Mouse (Mus musculus) colon, adult 2 months (tissue): ENCODE measurements around the gene Arhgap4. TPM values are rescaled to one million over a fixed set of nuclear protein-coding genes. Genes with fewer than 3 reads are reported as not detected.

Experiments used
- polyA plus RNA-seq: library from polyadenylated mRNA; depleted of rRNA; stranded (reverse); fragments of >200 nt; gene quantifications from 2 replicates; pipeline ENCODE4 v1.2.3, GENCODE M21; 2012; rRNA removed

The Arhgap4 gene
- 15.2 and 16.6 TPM in 2 replicates for polyA plus RNA-seq

DNA sequence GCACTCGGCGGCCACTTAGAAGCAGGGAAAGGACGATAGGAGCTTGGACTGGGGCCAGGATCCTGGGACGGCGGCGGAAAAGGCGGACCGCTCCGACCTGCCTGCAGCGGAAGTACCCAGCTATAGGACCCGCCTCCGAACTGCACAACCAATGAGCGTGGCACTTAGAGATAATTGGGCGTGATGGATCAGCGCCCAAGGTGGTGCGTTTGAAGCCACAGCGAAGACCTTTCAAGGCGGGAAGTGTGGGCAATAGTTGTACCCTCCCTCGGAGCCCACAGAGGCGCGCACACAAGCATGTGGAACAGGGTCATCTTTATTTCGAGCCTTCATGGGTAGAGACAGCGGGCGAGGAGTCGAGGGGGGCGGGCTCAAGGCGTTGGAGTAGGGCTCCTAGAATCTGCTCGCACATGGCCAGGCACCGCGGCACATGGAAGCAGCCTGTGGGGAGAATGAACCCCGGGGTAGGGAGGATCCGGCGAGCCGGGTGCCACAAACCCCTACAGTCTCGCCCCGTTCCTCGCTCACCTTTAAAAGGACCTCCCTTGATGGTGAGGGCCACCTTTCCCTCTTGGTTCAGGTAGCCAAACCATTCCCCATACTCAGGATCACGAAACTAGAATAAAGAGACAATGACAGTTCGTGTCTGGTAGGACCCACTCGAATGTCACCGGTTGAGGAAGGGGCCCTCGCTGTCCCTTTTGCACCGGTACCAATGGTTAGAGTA lies at the start of gene Arhgap4, which contains the start of gene Naa10:
Arhgap4 (minus strand) TSS at position 48 of the 727 bp plus-strand sequence.
Naa10 (minus strand) TSS at position 122 of the 727 bp plus-strand sequence.

DNA sequence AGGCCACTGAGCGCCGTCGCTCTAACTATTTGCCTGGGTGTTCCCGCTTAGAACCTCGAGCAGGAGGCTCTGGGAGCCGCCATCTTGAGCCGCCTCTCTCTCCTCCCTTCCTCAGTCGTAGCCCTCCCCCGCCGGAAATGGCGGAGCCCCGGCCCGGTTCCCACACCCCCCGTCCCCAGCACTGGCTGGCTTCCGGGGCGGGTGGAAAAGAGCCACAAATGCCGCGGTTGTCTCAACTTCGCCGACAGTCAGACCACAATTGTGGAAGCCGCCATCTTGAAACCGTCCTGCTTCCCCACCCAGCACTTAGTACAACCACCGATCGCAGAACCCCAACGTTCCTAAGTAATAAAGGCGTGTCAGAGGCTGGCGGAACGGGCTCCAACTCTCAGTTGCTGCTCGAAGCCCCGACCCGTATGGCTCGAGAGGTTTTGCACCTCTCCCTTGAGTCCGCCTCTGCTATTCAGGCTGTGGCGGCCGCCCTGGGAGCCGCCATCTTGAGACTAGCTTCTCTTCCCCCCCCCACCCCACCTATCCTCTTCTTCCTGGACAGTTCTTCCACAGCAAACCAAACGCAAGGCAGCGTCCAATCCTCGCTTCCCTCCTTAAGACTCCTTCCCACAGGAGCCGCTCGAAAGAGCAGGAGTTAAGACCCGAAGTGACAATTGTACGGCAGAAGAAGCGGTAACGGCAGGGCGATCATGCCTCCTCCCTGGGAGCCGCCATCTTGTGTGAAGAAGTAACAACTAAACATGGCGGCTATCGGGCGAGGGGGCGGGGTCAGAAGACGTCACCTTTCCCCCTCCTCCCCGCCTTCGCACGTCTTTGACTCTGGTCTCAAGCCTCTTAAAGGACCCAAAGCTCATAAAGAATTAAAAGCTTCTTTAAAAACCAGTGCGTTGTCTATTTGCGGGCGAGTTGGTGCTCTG lies 44.8 kb upstream of the Arhgap4 start, which contains the start of gene Hcfc1:
Hcfc1 (minus strand) TSS at position 110 of the 929 bp plus-strand sequence.

DNA sequence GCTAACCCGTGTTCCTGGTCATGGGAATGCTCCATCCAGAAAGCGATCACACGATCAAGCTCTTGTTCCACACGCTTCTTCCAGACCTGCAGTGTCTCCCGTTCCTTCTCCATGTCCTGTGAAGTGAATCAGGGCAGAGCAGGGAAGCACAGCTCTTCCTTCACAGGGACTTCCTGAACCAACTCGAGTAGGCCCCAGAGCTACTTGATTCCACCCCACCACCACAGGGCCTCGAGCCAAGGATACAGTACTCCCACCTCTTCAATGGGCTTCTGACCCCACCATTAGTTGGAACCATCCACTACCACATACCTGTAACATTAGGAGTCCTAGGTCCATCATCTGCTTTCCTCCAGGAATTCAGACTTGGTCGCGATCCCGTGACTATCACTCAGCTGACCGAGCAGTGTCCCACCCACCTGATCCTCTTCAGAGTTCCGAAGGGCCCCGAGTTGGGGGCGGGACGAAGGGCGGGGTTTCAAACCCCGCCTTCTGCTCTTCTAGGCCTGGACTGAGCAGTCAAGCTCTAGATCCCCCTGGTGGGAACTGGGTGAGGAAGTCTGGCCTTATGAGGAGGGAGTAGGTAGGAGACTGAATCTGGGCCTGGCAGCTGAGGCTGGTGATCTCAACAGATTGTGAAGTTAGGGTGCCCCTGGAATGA lies 8.9 kb upstream of the Arhgap4 start, which contains the start of gene Renbp:
Renbp (minus strand) TSS at position 449 of the 661 bp plus-strand sequence.

DNA sequence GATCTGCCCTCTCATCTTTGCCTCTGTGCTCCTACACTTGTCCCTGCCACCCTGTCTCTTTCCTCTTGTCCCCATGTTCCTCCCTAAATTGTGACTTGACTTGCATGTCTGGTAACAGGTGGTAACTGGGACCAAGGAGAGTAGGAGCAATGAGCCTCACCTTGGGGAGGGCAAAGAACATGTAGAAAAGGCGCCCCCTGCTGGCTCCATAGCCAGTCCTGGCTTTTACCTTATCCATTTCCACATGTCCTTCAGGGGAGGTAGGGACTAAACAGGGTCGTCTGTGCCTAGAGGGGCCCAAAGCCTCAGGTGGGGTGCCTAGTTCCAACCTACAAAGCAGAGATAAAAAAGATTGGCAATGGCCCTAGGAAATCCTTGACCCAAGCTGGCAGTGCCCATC lies 26.0 kb downstream of the Arhgap4 start, which contains the start of gene L1cam:
L1cam (minus strand) TSS at position 387 of the 400 bp plus-strand sequence.

DNA sequence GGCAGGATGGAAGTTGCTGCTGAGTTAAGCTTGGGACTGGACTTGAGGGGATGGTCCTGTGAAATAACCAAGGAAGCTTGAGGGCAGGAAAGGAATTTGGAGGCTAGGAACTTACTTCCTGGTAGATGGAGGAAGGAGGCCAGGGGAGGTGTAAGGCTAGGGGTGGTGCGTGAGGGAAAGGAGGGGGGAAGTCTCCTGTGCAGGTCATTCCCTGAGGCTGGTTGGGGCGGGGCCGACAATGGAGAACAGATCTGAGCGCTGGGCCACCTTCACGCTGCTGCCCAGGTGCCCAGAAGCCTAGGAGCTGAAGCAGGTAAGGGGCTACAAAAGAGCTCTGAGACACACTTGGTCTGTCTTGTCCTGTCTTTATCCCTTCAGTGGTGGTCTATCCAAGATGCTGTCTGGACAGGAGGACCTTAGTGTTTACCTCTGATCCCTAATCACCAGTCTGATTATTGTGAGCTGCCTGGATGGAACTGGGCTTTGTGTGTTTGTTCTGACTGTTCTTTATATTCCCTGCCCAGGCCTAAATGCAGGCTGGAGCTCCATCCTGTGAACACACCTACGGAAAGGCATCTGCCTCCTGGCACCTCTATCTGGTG lies 30.0 kb downstream of the Arhgap4 start, which contains the start of gene Avpr2:
Avpr2 (plus strand) TSS at position 552 of the 602 bp plus-strand sequence.

Other genes starting within 250 kb of the Arhgap4 start
- gene Slc6a8, start 248.7 kb downstream of the Arhgap4 start, polyA plus RNA-seq = 338 and 507 TPM in 2 replicates
- gene Bcap31, start 205.7 kb downstream of the Arhgap4 start, polyA plus RNA-seq = 30.8 and 33.1 TPM in 2 replicates
- 34.5 and 35.6 TPM in 2 replicates for gene Abcd1, start 205.3 kb downstream of the Arhgap4 start, polyA plus RNA-seq
- 1.2 TPM in 2 replicates for gene Plxnb3, start 164.8 kb downstream of the Arhgap4 start, polyA plus RNA-seq
- 8.0 and 8.7 TPM in 2 replicates for gene Srpk3, start 147.5 kb downstream of the Arhgap4 start, polyA plus RNA-seq
- gene Idh3g, start 135.0 kb downstream of the Arhgap4 start, polyA plus RNA-seq = 200 and 216 TPM in 2 replicates
- gene Ssr4, start 134.8 kb downstream of the Arhgap4 start, polyA plus RNA-seq = 280 and 324 TPM in 2 replicates
- 2.6 and 2.7 TPM in 2 replicates for gene Pdzd4, start 96.9 kb downstream of the Arhgap4 start, polyA plus RNA-seq
- gene Avpr2, start 29.8 kb downstream of the Arhgap4 start, polyA plus RNA-seq = 0.15 and 0.19 TPM in 2 replicates
- 36.2 and 46.4 TPM in 2 replicates for gene L1cam, start 25.8 kb downstream of the Arhgap4 start, polyA plus RNA-seq
- gene Naa10, start 74 bp upstream of the Arhgap4 start, polyA plus RNA-seq = 49.4 and 57.1 TPM in 2 replicates
- gene Renbp, start 9.0 kb upstream of the Arhgap4 start, polyA plus RNA-seq = 5.4 TPM in 2 replicates
- 59.4 and 73.4 TPM in 2 replicates for gene Hcfc1, start 44.5 kb upstream of the Arhgap4 start, polyA plus RNA-seq
- 168 and 173 TPM in 2 replicates for gene Irak1, start 102.0 kb upstream of the Arhgap4 start, polyA plus RNA-seq
- gene Opn1mw, start 205.6 kb upstream of the Arhgap4 start, polyA plus RNA-seq = not detected in 2 replicates
- gene Mecp2, start 213.5 kb upstream of the Arhgap4 start, polyA plus RNA-seq = 3.6 and 3.7 TPM in 2 replicates
- gene Tex28, start 246.0 kb upstream of the Arhgap4 start, polyA plus RNA-seq = not detected in 2 replicates